Mouse (Mus musculus) layer of hippocampus, adult 18-20 months (tissue): Measurements from ENCODE around the gene Stk10. TPM values are rescaled to one million over a fixed set of nuclear protein-coding genes. Genes with fewer than 3 reads are reported as not detected.
A peak's percentile ranks its signal among the peaks of the same experiment; 100 is the strongest.

Source experiments
- DNase-seq, 2 experiments: peaks; one replicate each; pipeline ENCODE4 v3.0.0; 2022; ENCODE audit warnings: low spot score in 2 of 2
- total RNA-seq, 2 experiments: library from RNA; stranded (reverse); gene quantifications; 2 replicates each; pipeline ENCODE4 v1.2.3; 2021

Stk10 gene
- total RNA-seq, 2 experiments from 2014 or later, result 7.6 to 8.0 TPM

DNA sequence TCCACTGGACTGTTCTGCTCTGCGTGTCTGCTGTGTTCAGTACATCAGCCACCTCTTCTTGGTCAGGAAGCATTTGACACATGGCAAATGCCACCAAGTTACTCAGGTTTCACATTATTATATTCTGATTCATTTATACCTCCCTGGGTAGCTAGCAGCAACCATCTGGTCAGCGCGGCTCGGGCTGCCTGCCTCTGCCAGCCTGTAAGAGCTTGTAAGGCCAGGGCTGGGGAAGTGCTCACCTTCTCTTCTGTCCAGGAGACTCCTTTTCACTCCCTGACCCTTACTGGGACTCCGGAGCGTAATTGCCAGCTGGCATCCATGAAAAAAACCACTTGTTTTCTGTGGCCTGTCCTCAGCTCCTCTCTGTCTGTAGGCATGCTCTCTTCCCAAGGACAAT, 16.1 kb downstream of the Stk10 start:
- DNase-seq, result no peak

DNA sequence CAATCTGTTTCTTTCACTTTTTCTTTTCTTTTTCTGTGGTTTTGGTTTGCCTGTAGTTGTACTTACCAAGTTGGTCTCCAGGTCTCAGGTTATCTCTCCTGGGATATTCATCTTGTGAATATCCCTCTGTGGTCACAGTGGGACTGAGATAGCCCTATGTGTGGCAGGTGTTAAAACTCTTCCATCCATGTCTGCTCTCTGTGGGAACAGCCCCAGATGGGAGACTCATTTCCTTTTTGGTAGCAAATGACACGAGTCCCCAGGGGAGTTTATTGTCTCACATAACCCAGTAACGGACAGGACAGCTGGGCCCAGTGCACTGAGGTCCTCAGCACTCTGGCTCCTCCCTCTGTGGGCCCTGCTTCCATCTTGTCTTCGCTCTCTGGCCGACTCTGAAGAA, 17.0 kb downstream of the Stk10 start:
- no peak for DNase-seq

DNA sequence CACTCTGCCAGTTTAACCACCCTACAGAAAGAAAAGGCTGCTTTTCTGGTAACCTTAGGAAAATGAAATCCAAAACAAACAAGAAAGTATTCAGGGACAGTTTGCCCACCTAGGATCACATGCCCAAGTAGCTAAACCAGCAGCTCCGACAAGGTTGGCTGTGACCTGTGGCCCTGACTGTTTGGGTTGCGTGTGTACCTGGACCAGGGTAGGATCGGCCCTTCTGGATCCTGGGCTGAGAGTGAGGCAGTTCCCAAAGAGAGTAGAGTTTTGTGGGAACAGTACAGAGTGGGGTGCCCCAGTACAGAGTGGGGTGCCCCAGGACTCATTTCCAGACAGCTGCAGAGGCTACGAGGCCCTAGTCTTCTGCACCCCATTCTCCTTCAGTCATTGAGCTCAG, 18.0 kb downstream of the Stk10 start:
- no peak for DNase-seq

DNA sequence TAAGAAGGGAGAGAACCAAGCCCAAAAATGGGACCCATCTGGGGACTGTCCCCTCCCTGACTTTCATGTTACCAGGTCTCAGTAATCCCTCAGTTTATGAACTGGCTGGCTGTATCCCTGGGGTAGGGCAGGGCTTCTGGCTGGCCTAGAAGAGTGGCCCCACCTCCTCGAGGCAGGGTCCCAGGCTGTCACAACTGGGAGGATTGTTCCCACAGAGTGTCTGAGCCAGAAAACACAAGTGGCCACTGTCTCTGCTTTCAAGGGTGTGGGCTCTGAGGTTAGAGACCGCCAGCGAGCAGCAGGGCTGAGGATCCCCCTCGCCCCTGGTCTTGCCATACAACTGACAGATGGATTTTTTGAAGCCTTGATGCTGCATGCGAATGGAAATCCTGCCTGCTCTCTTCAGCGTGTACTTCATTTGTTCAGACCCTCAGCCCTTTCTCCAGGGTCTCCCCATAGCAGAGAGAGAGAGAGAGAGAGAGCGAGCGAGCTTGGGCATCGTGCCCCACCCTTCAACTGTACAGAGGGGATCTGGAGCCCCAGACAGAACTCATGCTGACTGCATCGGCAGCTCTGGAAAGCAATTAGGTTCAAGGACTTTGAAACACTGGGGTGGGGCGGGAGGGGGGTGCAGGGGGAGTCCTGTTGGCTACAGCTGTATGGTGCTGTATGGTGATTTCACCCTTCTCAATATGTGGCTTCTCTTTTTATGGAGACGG, 18.6 kb downstream of the Stk10 start:
- peak in 1 of 2 experiments; percentile 30 for DNase-seq

DNA sequence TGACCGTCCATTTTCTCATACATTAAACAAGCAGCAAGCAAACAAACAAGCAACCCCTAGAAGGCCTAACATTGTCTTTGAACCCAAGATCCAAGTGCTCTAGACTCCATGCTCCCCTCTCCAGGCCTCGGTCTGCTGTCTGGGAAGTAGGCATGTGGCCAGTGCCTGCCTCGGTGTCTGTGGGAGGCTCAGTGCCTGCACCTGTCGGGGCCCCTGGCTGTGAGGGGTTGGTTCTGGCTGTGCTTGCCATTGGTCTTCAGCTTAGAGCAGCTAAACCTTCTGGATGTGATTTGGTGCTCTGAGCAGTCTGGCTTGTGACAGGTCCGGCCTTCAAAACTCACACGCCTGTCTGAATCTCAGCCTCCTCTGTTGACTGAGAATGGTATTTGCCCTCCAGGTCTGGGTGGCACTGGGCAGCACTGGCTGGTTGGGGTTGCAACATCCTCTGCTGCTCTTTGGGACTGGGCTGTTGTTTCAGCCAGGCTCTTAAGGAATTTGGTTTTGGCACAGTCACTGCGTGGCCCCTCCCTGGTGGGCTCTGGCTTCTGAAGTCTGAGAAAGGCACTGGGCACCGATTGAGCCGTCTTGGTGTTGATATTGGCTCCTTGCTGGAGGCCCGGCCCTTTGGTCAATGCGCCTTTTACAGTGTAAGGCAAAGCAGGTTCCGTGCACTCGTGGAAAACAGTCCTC, 19.4 kb downstream of the Stk10 start:
- DNase-seq, result no peak

DNA sequence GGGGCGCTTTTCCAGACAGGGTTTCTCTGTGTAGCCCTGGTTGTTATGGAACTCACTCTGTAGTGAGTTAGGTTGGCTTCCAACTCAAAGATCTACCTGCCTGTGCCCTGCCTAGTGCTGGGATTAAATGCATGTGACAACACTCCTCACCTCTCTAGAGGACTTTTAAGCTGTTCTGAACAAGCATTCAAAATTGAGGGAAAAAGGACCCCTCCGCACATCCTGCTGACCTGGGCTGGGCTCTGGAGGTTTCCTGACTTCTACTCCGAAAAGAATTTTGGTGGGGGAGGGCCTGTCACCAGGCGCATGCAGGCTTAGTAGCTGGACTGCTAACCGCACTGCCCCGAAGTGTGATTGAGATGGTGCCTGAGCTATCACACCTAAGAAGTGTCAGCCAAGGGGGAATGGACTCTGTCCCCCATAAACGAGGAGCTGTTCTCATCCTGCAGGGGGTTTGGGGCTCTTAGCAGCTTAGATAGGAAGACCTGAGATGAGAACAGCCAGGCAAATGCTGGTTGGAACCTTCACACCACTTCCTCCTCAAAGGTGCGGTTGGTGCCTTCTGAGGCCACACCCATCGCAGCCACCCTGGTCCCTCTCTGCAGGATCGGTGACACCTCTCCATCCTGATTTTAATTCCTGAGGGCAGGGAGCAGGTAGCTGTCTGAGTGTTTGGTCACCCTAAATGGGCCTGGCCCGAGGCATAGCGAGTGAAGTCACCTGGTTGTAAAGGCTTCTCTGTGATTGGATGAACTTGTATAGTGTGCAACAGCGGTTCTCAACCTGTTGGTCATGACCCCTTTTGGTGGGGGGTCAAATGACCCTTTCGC, 20.4 kb downstream of the Stk10 start:
- no peak for DNase-seq

DNA sequence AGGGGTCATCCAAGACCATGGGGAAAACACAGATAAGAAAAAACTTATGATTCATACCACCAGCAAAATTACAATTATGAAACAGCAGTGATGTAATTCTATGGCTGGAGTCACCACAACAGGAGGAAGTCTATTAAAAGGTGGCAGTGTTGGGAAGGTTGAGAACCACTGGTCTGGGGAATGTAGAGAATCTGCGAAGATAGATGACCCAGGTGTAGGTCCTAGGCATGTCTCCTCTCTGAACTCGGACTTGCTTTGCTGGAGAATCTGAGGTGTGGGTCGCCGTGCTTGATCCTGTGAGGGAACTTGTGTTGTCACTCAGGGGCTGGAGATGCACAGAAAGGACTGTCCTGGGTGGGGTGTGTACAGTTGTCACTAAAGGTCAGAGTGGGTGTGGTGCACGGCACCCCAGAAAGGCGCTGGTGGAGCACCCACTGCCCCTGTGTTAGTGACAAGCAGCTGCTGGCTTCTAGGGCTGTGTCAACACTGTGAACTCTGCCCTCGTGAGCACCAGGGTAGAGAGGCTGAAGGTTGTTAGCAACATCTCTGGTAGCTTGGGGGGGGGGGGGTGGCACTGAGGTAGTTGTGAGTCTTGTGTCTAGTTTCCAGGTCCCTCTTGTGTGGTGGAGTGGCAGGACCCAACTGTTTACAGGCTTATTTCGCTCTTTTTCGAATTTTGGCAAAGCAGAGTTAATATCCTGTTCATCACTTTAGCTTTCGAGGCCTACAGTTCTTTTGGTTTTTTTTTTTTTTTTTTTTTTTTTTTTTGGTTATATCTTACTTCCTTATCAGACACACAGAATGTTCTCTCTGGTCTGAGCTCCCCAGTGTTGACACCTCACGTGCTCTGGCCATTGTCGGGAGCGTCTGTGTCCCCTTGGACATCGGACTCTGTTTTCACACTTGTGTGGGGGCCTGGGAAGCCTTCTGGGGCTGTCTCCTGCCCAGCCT, 21.3 kb downstream of the Stk10 start:
- DNase-seq, result no peak

DNA sequence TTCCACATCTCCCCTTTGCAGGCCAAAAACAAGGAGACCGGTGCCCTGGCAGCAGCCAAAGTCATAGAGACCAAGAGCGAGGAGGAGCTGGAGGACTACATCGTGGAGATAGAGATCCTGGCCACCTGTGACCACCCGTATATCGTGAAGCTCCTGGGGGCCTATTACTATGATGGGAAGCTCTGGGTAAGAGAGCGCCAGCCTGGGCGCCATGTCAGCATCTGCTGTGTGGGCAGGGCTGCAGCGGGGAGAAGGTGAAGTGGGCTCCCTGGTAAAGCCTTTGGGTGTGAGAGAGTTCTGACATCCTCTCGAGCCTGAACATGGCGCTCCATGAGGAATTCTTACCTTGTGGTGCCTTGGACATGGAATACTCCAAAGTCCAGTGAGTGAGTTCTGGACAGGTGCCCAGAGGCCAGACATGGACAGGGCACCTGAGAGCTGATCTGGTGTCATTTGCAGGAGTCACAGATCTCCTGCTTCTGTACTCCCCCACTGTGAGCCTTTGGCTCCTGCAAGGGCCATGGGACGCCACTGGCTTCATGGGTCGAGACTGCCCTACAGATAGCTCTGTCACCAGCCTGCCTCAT, 22.1 kb downstream of the Stk10 start:
- no peak for DNase-seq

DNA sequence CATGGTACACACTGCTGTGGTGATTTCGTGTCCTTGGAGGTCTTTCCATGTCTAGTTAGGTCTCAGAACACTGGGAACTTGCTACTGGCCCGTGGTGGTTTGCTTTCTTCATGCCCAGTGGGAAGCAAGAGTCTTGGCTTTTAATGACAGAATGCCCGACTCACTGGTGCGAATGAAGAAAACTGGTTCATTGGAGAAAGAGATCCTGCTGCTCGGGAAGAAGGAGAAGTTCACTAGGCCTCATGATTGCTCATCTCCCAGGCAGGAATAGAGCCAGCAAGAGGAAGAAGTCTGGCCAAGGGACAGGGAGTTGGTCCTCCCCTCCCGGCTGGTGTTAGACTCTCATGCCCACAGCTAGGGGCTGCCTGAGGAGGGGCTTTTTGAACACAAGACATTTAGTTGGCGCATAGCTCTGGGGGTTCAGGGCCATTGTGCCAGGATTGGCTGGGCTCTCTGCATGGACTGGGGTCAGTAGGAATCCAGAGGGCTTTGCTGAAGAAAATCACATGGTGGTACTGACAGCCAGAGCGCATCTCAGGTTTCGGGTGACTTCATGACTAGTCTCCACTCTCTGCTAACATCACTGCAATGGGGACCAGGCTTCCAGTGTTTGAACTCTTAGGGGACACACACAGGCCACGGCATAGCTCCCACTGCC, 23.4 kb downstream of the Stk10 start:
- DNase-seq, result no peak

DNA sequence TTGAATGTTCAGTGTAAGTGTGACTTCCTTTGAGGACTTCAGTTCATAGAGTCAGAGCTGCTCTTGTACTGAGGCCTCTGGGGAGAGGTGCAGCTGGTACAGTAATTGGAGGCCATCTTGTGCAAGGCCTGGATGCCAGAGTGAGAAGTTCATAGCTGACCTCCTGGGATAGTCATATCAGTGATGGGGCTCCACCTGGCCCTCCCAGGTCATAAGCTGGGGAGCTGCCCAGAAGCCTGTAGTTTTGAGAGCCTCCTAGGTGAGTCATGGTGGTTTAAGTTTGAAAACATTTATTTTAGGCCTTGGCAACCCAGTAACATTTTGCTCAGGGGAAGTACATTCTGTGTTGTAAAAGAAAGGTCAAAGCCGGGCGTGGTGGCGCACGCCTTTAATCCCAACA, 24.9 kb downstream of the Stk10 start:
- DNase-seq, result no peak

DNA sequence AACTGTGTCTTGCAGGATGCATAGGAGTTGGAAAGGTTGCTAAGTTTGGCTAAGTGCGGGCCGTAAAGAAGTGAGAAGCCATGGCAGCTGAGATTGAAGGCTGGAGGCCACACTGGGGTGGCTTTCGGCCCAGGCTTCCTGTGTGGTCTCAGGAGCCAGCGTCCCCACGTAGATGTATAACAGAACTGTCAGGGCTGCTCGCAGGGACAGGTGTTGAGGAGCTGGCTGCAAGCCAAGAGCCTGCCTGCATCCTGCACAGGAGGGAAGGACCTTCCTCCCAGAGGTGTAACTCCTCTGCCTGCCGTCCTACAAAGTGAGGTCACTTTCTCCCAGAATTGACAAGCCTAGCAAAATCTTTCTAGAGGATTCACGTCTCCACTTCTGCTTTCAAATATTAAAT, 25.6 kb downstream of the Stk10 start:
- no peak for DNase-seq

DNA sequence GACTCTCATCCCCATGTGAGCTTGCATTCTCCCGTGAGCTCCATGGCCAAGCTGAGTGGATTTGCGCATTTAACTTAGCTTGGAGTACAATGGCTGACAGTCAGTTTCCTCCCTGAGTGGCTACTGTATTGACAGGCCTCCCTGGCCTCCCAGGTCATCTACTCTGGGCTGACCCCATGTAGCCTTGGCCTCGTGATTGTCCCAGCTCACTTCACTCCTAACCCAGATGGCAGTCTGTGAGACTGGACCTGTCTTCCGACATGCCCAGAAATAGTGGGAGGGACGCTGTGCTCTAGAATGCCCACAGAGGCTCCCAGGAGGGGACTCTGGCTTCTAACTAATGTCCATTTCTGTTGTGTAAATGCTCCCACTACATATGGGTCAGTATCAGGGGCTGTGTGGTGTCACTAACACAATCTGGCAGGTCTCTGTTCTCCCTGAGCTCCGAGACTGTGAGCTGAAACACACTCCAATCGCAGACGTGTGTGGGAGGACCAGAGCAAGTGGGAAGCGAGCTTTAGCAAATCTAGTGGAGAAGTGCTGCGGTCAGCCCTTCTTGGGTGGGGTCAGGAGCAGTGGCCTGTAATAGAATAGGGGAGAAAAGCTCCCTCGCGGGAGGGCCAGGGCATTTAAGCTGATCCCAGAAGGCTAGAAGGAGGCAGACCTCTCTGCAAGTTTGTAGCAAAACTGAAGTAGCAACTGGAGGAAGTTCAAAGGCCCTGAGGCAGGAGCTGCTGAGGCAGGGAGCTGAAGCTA, 27.1 kb downstream of the Stk10 start:
- DNase-seq, result no peak

DNA sequence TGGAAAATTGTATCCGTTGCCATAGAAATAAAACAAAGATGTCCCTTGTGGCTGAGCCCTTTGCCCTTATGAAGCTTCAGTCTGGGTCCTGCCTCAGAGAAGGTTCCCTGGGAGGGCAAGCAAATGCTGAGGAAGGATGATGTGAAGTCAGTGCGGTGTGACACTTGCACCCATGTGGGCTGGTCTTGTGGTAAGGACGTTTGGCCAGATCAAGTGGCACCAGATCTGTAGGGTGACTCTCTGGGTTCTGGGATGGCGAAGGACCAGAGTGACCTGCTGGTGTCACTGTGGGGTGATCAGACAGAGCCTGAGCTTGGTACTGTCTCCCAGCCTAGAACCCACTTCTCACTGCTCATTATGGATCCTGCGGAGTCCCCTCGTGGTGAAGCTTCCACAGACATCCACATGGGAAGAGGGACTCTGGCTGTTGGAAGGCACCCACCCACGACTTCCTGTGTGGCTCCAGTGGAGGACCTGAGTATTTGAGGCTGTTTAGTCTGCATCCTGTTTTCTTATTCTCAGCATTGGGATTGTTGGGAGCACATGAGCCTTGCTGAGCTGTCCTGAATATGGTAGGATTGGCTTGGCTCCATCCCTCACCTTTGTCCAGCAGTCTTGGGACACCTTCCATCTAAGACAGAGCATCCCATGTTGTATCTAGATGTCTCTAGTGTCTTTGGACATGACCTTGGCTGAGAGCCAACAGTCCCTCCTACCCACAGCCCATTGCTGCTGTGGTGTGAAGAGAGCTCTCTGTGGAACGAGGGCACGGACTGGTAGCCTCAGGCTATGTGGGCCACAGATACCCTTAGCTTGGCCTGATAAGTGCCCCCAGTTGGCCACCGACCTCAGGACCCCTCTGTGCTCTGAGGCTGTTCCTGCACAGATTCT, 28.6 kb downstream of the Stk10 start:
- no peak for DNase-seq

DNA sequence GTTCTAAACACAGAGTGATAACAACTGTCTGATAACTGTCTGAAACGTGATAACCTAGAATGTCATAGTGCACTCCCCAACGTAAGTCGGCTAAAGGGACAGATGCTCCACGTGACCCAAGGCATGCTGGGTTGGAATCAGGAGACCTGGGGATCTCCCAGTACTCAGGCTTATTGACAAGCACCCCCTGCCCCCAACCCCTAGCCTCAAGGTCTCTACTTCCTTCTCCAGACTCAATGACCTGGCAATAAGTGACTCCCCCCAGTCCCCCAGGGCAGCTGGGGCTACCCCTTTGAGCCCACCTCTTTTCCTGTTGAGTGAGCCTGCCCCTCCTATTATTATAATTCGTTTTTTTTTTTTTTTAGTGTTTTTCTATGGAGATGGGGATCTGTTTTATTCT, 29.6 kb downstream of the Stk10 start:
- DNase-seq, result no peak

DNA sequence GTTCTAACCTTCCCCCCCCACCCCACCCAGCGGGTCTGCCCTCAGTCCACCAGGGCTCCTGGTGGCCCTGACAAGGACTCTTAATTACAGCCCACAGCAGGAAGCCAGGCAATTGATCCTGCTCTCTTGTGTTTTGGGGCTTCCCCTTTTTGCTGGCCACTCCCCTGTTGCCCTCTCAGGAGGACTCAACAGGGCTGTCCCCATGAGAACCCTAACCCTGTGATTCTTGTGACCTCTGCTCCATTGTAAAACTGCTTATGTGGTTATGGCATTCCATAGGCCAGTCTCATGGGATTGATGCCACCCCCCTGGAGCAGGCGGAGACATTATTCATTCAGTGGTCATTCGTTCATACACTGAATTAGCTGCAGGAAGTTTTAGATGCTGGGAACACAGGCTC, 30.6 kb downstream of the Stk10 start:
- DNase-seq, result no peak

DNA sequence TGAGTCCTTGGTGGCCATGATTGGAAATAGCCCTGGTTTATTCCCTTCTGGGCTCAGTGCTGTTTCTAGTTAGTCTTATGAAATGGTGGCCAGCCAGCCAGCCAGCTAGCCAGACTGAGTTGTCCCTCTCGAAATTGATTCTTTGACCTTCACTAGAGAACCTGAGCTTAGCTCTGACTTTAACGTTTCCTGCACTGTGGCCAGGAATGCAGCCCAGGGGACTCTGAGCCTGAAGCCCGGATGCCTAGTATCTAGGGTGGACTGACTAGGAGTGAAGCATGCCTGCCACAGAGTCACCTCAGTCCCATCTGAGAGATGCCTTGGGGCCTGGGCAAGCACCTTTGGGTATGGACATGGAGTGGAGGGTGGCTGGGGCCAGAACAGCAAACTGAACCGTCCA, 31.5 kb downstream of the Stk10 start:
- DNase-seq, result no peak

DNA sequence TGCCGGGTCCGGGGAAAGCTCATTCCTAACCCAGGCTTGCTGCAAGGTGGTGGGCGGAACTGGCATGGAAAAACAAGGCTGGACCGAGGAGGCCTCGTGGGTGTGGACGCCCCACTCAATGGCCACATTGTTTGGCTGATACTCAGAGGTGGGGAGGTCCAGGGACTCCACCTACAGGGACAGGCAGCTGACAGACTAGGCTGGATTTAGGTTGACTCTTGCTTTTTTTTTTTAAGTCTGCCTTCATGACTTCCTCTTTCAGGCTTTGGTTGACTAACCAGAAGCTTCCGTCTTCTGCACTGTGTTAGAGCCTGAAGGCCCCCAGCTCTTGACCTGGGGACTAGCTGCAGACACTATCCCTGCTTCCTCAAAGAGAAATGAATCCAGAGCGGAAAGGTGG, 32.0 kb downstream of the Stk10 start:
- DNase-seq, result no peak

DNA sequence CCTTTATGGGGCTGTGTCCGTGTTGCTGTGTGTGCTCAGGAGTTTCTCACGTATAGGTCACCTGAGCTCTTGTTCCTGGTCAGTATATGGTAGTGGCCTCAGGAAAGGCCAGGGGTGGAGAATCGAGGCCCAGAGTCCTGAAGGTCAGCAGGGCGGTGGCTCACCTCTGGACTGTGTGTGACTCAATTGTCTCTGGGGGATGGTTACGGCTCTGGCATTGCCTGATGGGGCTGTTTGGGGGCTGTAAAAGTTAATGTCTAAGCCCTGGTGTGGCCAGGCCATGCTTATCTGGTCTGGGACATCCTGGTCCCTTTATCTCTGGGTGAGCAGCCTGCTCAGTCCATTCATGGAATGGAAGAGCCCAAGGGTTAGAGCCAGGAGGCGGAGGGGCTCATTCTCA, 33.1 kb downstream of the Stk10 start:
- DNase-seq, result no peak
